Mouse (Mus musculus) MN1 (cell line): ENCODE data around the gene Large1.
"Not testable (repeated sequence)": the region's sequence is repeated elsewhere in the genome, so short reads cannot be mapped to it uniquely, and the experiment has no call there.

Source experiments
- DNase-seq: peaks from one replicate; pipeline ENCODE4 v3.0.0-alpha.2; 2016; ENCODE audit warnings: low spot score

Gene Large1

GRCm38 (mm10) chr8:73016303-73016702 is 337.0 kb downstream of the Large1 start:
- DNase-seq: no peak

DNA sequence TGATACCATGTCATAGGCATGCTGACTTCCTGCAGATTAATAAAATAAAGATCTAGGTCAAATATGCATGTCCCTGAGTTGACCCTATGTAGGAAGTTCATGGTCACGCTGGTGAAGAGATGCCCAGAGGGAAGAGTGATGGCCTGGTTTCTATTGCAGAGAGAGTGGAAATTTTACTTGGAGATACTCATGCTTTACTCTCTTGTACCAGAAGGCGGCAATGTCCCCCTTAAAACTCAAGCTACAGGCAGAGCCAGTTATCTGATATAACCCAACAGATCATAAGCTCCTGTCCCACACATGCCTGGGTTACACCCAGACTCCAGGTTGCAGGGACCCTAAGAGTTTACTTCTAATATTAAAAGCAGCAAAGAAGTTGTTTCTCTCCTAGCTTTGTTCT is 345.9 kb downstream of the Large1 start:
- peak; percentile 28 for DNase-seq

DNA sequence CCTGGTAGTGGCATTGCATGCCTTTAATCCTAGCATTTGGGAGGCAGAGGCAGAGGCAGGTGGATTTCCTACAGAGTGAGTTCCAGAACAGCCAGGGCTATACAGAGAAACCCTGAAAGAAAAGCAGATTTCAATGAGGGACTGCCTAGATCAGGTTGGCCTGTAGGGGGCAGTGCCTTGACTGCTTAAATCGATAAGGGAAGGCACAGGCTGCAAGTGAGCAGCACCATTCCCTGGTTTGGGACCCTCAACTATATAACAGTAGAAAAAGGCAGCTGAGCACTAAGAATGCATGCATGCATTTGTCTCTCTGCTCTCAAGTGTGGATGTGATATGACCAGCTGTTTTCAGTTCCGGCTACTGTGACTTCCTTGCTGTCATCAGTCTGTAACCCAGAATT is 349.5 kb downstream of the Large1 start:
- DNase-seq: peak; percentile 22

DNA sequence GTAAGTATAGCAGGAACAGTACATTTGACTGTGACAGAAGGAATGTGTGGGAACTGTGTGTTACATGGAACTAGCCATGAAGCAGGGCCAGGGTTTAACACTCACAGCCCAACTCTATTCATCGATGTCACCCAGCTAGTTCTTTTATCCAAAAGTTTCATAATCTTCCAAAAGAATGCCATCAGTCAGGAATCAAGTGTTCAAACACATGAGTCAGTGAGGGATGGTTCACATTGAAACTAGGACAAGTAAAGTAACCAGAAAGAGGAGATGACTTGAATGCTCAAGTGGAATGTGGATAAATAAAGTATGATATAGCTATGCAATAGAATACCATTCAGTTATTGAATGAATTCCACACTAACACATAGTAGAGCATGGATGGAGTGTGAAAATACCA is 359.5 kb downstream of the Large1 start:
- no peak for DNase-seq

DNA sequence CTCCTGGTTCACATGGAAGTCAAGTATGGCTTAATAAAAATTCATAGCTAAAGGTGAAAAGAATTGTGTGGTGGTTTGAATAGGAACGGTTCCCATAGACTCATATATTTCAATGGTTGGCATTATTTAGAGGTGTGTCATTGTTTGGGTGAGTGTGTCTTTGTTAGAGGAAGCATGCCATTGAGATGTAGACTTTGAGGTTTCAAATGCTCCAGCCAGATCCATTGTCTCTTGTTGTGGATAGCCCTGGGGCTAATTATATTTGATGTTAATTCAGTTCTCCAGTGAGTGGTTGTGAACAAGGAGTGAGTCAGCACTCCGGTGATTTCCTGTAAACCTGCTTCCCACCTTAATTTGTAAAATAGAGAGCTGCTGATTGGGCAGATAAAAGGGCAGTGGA is 362.9 kb downstream of the Large1 start:
- peak; percentile 16 for DNase-seq

DNA sequence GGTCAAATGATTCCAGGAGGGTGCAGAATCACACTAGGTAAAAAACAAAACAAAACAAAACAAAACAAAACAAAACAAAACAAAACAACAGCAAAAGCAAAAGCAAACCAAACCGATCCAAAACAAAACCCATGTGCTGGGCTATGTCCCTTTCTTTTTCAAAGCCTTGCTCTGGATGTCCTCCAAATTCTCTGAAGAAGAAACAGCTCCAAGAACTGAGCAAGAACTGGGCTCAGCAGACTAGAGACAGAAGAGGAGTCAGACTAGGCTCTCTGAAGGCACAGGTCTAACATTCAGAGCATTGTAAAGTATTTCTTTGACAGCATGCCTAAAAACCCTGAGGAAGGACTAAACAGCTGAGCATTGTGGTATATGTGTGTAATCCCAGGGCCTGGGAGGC is 370.5 kb downstream of the Large1 start:
- DNase-seq: no peak

- peak; percentile 26 for DNase-seq
Measured at GRCm38 (mm10) chr8:72955074-72955473, 398.3 kb downstream of the Large1 start.

GRCm38 (mm10) chr8:72941393-72941792 is 411.9 kb downstream of the Large1 start:
- DNase-seq: not testable (repeated sequence)

DNA sequence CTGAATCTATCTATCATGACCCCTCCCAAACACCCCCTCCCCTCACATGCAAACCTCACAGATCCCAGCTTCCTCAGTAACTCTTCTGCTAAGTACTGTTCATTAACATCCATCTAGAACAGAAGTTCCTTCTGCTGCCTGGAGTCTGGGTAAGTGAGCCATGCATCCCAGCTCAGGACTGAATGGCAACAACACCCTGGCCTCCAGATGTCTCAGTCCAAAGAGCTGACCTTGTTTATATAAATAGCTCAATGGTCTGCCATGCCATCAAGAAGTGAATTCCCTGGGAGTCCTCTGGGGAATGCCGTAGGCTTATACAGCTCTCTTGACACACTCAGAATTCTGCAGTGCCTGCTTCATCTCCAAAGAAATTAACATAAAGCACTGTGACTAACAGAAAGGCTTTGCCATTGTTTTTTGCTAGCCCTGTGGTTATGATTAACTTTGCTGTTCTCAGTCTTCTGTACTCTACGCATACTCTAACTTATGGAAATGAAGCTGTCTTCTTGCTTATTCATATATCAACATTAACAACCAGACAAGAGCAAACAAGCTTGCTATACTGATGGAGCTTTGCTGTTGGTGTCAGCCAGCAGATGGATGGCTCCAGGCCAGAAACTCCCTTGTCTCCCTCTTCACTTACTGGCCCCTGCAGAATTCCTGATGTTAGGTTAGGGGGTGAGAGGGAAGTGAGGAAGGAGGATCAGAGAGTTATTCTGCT is 434.0 kb downstream of the Large1 start:
- DNase-seq: peak; percentile 78

DNA sequence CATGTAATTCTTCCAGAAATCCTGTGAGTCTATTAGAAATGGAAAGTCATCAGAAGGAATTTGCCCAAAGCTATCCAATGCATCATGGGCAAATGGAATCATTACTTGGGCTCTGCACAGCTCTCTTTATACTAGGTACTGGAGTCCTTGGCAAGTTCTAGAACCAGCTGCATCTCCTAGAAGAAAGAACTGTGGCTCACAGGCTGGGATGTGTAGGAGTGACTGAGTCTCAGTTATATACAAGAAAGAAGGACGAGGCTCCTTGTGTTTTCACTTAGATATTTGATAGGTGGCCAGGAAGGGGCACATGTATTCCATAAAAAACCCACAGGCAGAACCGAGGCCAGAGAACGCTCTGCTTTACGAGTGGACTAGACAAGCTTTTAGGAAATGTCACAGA is 447.8 kb downstream of the Large1 start:
- no peak for DNase-seq

DNA sequence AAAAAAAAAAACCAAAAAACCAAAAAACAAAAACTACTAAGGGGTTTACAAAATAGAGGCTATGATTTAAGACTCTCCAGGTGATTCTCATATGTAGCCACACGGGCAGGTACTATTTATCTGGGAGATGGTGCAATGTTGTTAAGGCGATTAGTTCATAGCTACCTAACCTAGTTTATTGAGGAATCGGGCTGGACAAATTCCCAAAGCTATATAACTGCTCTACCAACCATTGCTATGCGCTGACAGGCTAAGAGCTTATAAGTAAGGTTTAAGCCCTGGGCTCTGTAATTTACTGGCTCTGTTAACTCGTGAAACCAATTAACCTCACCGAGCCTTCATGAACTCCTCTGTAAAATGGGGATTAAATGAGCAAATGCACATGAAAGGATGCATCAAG is 451.7 kb downstream of the Large1 start:
- DNase-seq: no peak

DNA sequence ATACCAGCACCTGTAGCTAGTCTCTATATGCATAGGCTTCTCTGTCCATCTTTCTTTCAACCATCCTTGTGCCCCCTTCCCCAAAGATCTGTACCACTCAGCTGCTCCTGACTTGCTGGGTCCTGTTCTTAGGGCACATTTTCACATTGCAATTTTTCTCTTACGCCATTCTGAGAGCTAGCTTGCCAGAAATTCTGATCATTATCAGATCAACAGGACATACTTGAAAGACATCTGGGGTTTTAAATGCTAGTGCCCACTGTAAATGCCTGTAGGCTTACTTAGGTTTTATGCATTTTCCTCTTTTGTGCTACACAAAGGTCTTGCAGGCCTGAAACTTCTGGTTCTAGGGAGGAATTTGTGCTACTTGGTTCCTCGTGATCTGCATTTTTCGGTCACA is 454.0 kb downstream of the Large1 start:
- peak; percentile 18 for DNase-seq

DNA sequence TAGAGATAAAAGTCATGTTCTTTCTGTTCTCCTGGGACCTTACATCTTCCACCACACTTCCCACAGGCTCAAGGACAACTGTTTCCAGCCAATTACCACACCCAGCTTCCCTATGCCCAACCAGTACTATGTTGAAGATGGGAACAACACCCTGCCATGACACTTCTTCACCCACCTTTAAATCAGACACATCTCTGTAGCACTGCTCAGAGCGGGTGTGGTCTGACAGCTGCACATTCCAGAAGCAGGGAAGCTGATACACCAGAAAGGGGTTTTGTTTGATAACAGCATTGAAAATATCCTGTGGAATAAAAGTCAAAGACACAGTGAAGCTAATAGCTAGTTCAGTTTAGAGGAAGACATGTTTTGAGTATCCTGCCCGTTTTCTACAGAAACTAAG is 470.3 kb downstream of the Large1 start:
- no peak for DNase-seq

GRCm38 (mm10) chr8:72873411-72873810 is 479.9 kb downstream of the Large1 start:
- DNase-seq: no peak

GRCm38 (mm10) chr8:72846881-72847280 is 506.5 kb downstream of the Large1 start:
- DNase-seq: no peak

DNA sequence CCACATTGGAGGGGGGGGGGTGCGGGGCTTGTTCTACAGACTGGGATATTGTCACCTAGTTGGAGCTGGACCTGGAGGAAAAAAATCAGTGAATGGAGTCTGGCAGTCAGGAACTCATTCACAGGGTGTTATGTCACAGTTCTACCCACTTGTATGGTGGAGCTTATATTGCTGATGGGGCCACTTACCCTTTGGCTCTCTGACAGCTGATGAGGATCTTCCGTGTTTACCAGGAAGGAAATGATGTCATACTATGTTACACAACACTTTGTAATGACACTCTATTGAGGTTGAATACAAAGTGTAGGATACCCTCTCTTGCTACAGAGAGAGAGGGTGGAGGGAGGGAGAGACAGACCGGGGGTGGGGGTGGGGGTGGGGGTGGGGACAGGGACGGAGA is 517.5 kb downstream of the Large1 start:
- DNase-seq: no peak

DNA sequence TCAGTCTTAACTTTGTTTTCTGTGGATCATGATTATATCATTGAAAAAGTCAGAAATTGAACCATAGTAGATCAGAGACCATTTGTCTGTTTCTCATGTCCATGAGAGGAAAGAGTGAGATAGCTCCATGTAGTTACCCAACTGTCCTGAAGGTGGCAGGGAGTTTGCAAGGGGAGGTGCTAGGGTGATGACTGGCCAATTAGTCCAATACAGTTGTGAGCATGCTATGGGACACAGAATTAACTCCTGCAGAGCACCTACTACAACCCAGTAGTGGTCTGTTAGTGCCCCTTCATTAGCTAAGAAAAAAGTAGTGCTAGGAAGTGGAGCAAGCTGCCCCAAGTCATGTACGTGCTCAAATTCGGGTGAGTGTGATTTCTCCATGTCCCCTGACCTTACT is 520.2 kb downstream of the Large1 start:
- DNase-seq: no peak

DNA sequence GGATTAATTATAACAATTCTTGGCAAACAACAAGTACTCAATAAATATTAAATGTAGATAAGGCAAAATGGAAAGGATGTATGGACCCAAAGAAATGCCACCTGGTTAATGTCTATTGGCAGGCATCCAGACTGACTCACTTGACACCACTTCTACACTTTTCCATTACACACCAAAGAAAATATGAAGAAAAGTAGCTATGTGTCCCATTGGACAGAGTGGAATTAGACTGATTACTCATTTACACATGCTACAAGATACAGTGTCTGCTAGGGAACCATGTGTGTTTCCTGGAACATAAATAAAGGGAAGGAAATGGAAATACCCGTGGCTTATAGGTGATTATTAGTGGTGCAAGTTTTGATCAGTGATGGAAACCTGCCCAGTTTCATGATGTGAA is 521.0 kb downstream of the Large1 start:
- DNase-seq: no peak

GRCm38 (mm10) chr8:72817655-72818349 is 535.5 kb downstream of the Large1 start:
- no peak for DNase-seq

- no peak for DNase-seq
Measured at GRCm38 (mm10) chr8:72816679-72817078, 536.7 kb downstream of the Large1 start.

DNA sequence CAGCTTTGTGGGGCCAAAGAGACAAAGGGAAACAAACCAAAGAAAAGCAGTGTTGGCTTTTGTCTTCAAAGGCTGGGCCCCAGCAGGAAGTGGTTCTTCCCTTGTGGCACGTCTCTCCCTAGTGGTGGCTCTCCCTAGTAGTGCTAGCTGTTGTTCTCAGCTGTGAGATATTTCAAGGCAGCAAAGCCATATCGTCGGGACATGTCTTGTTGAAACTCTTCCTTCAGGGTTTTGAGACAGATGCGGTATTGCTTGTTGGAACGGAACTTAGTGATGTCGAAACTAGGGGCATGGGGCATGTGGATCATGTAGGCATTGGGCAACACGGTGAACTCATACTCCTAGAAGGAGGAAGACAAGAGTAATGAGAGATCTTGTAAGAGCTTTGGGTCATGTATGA is 537.7 kb downstream of the Large1 start:
- DNase-seq: no peak

DNA sequence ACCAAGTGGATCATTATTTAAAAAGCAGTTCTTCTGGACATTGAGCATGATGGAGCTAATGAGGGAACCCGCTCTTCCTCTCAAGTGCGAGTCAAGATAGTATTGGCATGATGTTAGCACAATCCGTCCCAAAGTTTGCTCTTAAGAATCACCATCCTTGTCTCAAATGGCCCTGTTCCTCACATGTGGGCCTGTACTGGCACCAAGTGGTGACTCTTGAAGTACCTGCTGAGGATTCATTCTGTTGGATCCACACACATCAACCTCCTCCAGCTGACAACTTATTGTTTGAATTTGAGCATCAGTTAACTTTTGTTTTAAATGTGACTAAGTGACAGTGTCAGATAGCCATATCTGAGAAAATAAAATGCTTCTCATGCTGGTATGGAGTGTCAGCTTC is 540.6 kb downstream of the Large1 start:
- DNase-seq: no peak

DNA sequence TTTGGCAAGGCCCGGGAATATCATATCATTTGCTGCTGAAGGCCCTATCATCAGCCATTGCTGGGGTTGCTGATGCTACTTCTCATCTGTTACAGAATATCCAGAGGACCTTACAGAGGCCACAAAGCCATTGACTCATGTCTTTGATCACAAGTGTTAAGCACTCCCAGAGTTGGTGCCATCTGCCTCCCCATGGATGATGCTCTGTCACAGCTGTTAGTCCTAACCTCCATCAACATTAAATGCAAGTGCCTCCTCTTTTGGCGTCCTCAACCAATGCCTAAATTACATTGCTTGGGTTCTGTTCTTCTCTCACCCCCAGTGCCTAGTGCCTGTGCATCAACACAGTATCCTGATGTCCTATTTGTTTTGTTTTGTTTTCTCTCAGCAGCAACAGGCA is 551.8 kb downstream of the Large1 start:
- no peak for DNase-seq

DNA sequence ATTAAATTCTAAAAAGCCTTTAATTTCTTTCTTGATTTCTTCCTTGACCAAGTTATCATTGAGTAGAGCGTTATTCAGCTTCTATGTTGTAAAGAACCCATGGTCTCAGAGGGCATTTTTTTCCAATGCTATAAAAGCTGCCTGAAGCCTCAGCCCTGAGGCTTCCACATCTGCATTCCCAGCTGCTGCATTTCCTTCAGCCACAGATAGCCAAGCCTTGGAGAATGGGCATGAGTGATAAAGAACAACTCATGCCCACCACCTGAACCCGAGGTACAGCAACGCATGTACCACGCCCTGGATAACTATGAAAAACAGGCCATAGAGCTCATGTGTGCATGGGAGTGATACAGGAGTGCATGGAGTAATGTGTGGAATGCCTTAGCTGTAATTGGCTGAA is 572.7 kb downstream of the Large1 start:
- no peak for DNase-seq
